Mouse (Mus musculus) kidney, postnatal 0 days (tissue): ENCODE measurements around the gene Ap1b1. TPM values are rescaled to one million over a fixed set of nuclear protein-coding genes. Genes with fewer than 3 reads are reported as not detected.
A peak's percentile ranks its signal among the peaks of the same experiment; 100 is the strongest.

Experiments
- ATAC-seq: fragments of 200-750 bp; cut with Nextera tagmentation; replicated peaks from 2 replicates; pipeline ENCODE4 v1.8.0; 2017; ENCODE audit warnings: low read depth, moderate number of reproducible peaks, moderate TSS enrichment, moderate library complexity; ENCODE audit not compliant: low FRiP score
- DNase-seq: peaks from one replicate; pipeline ENCODE4 v3.0.0-alpha.2; 2016; ENCODE audit warnings: low spot score
- H3K27ac ChIP-seq: fragments of 300-500 bp; sonication (generic); 2 replicates; pipeline ENCODE4 v1.5.1; 2014; ENCODE audit warnings: mild to moderate bottlenecking
- H3K27me3 ChIP-seq: fragments of 300-500 bp; sonication (generic); 2 replicates; pipeline ENCODE4 v1.6.1; 2014; ENCODE audit warnings: low read length, mixed read lengths; ENCODE audit not compliant: insufficient read depth
- H3K36me3 ChIP-seq: fragments of 300-500 bp; sonication (generic); 2 replicates; pipeline ENCODE4 v1.6.1; 2014; ENCODE audit warnings: low read length, mixed read lengths; ENCODE audit not compliant: insufficient read depth
- H3K4me1 ChIP-seq: fragments of 300-500 bp; sonication (generic); replicated peaks from 2 replicates; pipeline ENCODE4 v1.6.1; 2014; ENCODE audit warnings: antibody characterized with exemption, low read length, mixed read lengths; ENCODE audit not compliant: insufficient read depth
- H3K4me2 ChIP-seq: fragments of 300-500 bp; sonication (generic); 2 replicates; pipeline ENCODE4 v1.6.1; 2014; ENCODE audit warnings: mild to moderate bottlenecking, low read length, moderate library complexity, mixed read lengths
- H3K4me3 ChIP-seq: fragments of 300-500 bp; sonication (generic); replicated peaks from 2 replicates; pipeline ENCODE4 v1.5.1; 2014; ENCODE audit warnings: low read depth, low read length
- H3K9ac ChIP-seq: fragments of 300-500 bp; sonication (generic); 2 replicates; pipeline ENCODE4 v1.6.1; 2014; ENCODE audit warnings: low read depth, low read length
- H3K9me3 ChIP-seq: fragments of 300-500 bp; sonication (generic); replicated peaks from 2 replicates; pipeline ENCODE4 v1.6.1; 2016; ENCODE audit warnings: low read length, inconsistent platforms, mixed read lengths
- CTCF ChIP-seq: IDR thresholded peaks from 2 replicates; pipeline ENCODE4 v1.5.1; 2016; ENCODE audit warnings: antibody characterized with exemption, low read depth, mild to moderate bottlenecking, moderate library complexity
- WGBS: fragments of 180-500 bp; shearing (Covaris S2); extraction: QIAGEN DNeasy Blood & Tissue Kit; methylation state at CpG from one replicate; pipeline ENCODE4 v1.1.7; 2014; 5-methylcytosine and 5-hydroxymethylcytosine counted together
- polyA plus RNA-seq: library from polyadenylated mRNA; unstranded; fragments of >200 nt; fragmentation: Nextera tagmentation; extraction: Ambion mirVana; gene quantifications from 2 replicates; pipeline ENCODE4 v1.2.1, GENCODE M21; 2015

Ap1b1 gene
- polyA plus RNA-seq, 1 experiment from 2014 or later = 54.5 TPM

- H3K27me3 ChIP-seq = no peaks in the 10 kb centered on the region
- DNase-seq (no peak), ATAC-seq (no peak)
- no peaks in the 10 kb centered on the region for H3K4me1 ChIP-seq
- H3K27ac ChIP-seq = no peak overlapping the region
- 80% methylated on average over 3 of the region's 3 CpGs for WGBS
- H3K4me2 ChIP-seq = no peak overlapping the region
- peaks cover 61% of the 10 kb centered on the region for H3K36me3 ChIP-seq
- no peak overlapping the region for H3K9ac ChIP-seq
- H3K9me3 ChIP-seq = no peaks in the 10 kb centered on the region
- no peak for TF ChIP-seq CTCF
- H3K4me3 ChIP-seq = no peak overlapping the region
These were observed 46.5 kb downstream of the Ap1b1 start for GRCm38 (mm10) chr11:5033136-5033535.

- Histone ChIP-seq H3K36me3 (peaks cover 67% of the 10 kb centered on the region), H3K9me3 (no peaks in the 10 kb centered on the region), H3K4me1 (no peaks in the 10 kb centered on the region), H3K4me2 (no peak overlapping the region), H3K9ac (no peak overlapping the region), H3K27me3 (no peaks in the 10 kb centered on the region), H3K27ac (no peak overlapping the region), H3K4me3 (no peak overlapping the region)
- WGBS = 66% methylated on average over 4 of the region's 4 CpGs
- no peak for TF ChIP-seq CTCF
- no peak for ATAC-seq
- no peak for DNase-seq
These were observed 48.8 kb downstream of the Ap1b1 start for GRCm38 (mm10) chr11:5035421-5035820.

- 78% methylated on average over 8 of the region's 8 CpGs for WGBS
- peaks cover 3% of the 10 kb centered on the region; the same call in 1 of the 2 replicates for H3K4me1 ChIP-seq
- H3K4me2 ChIP-seq = no peak overlapping the region
- TF ChIP-seq CTCF = no peak
- no peak overlapping the region for H3K4me3 ChIP-seq
- H3K9me3 ChIP-seq = no peaks in the 10 kb centered on the region
- H3K27me3 ChIP-seq = no peaks in the 10 kb centered on the region
- ATAC-seq (no peak), DNase-seq (no peak)
- no peak overlapping the region for H3K9ac ChIP-seq
- H3K36me3 ChIP-seq = peaks cover 63% of the 10 kb centered on the region
- H3K27ac ChIP-seq = no peak overlapping the region
These were observed 50.7 kb downstream of the Ap1b1 start for GRCm38 (mm10) chr11:5037146-5037854.

GRCm38 (mm10) chr11:5040585-5040984, 54.0 kb downstream of the Ap1b1 start:
- peak; percentile 14; the same call in 1 of the 2 replicates for ATAC-seq
- no peak overlapping the region for H3K4me2 ChIP-seq
- no peak for TF ChIP-seq CTCF
- no peaks in the 10 kb centered on the region for H3K9me3 ChIP-seq
- peaks cover 39% of the 10 kb centered on the region for H3K36me3 ChIP-seq
- no peaks in the 10 kb centered on the region for H3K27me3 ChIP-seq
- no peak overlapping the region for H3K27ac ChIP-seq
- H3K9ac ChIP-seq = no peak overlapping the region
- no peak for DNase-seq
- 92% methylated on average over 5 of the region's 5 CpGs for WGBS
- H3K4me1 ChIP-seq = peaks cover 3% of the 10 kb centered on the region; the same call in 1 of the 2 replicates
- no peak overlapping the region for H3K4me3 ChIP-seq

GRCm38 (mm10) chr11:5041144-5041780, 54.6 kb downstream of the Ap1b1 start:
- DNase-seq (no peak), ATAC-seq (no peak)
- Histone ChIP-seq H3K9me3 (no peaks in the 10 kb centered on the region), H3K4me1 (peaks cover 3% of the 10 kb centered on the region; the same call in 1 of the 2 replicates), H3K27ac (no peak overlapping the region), H3K4me2 (no peak overlapping the region), H3K36me3 (peaks cover 39% of the 10 kb centered on the region), H3K4me3 (no peak overlapping the region), H3K27me3 (no peaks in the 10 kb centered on the region), H3K9ac (no peak overlapping the region)
- TF ChIP-seq CTCF = no peak
- whole genome bisulfite sequencing = 42% methylated on average over 18 of the region's 18 CpGs

GRCm38 (mm10) chr11:5042645-5043381, 56.2 kb downstream of the Ap1b1 start:
- TF ChIP-seq CTCF = peak; percentile 5; the same call in 1 of the 2 replicates
- no peak for DNase-seq
- no peak overlapping the region for H3K4me2 ChIP-seq
- H3K4me1 ChIP-seq = peaks cover 3% of the 10 kb centered on the region; the same call in 1 of the 2 replicates
- H3K9me3 ChIP-seq = no peaks in the 10 kb centered on the region
- no peak overlapping the region for H3K27ac ChIP-seq
- WGBS = 84% methylated on average over 8 of the region's 8 CpGs
- H3K36me3 ChIP-seq = peaks cover 24% of the 10 kb centered on the region
- H3K4me3 ChIP-seq = no peak overlapping the region
- no peak overlapping the region for H3K9ac ChIP-seq
- no peaks in the 10 kb centered on the region for H3K27me3 ChIP-seq
- no peak for ATAC-seq
